Mouse (Mus musculus): ENCODE measurements at regions not wholly inside any gene's neighbourhood (a gene's known extent, or its start where the extent isn't known, plus 50 kb on each side); places are given as distances from the start of the nearest gene placed in this dataset.

DNA sequence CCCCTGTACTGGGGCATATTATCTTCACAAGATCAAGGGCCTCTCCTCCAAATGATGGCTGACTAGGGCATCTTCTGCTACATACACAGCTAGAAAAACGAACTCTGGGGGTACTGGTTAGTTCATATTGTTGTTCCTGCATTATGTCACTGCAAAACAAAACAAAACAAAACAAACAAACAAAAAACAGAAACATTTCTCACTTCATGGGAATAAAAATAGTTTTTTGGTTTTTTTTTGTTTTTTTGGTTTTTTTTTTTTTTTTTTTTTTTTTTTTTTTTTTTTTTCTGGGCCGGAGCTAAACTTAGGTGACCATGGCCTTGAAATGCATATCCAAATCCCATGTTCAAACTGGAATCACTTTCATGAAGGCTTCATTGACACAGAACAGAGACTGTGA is 1184.4 kb downstream of the Efna5 start:
- 88% methylated on average over 2 of the region's 2 CpGs for WGBS
- ATAC-seq (replicated peaks): no peak
- H3K4me1 ChIP-seq: no peaks in the 10 kb centered on the region

DNA sequence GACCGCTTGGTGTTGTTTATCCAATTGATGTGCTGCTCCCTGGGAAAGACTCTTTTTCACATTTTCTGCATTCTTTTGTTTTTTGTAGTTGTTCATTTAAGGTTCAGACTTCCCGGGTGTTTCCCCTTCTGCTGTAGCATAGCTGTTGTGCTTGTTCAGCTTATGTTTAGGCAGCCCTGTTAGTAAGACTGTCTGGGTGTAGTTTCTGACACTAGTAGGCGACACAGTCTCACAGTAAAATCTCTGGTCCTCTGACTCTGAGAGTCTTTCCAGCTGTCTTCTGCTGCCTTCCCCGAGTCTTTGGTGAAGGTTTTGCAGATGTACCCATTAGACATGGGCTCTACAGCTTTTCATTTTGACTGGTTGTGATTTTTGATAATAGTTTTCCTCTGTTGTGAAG is 1194.8 kb downstream of the Efna5 start:
- no peaks in the 10 kb centered on the region for H3K4me1 ChIP-seq
- no peaks in the 10 kb centered on the region for H3K27me3 ChIP-seq (replicated peaks)
- no peak overlapping the region for H3K27ac ChIP-seq
- H3K4me2 ChIP-seq: no peak overlapping the region
- ATAC-seq (replicated peaks): no peak
- H3K9me3 ChIP-seq: no peaks in the 10 kb centered on the region
- no peak overlapping the region for H3K9ac ChIP-seq
- no peak overlapping the region for H3K4me3 ChIP-seq
- WGBS: 69% methylated on average over 4 of the region's 4 CpGs
- H3K36me3 ChIP-seq (replicated peaks): no peaks in the 10 kb centered on the region

More for the DNA sequence above, 1184.4 kb downstream of the Efna5 start:
- no peak overlapping the region for H3K4me2 ChIP-seq
- H3K36me3 ChIP-seq (replicated peaks): no peaks in the 10 kb centered on the region
- no peak overlapping the region for H3K27ac ChIP-seq
- H3K4me3 ChIP-seq: no peak overlapping the region
- no peaks in the 10 kb centered on the region for H3K9me3 ChIP-seq
- no peaks in the 10 kb centered on the region for H3K27me3 ChIP-seq (replicated peaks)
- H3K9ac ChIP-seq: no peak overlapping the region

DNA sequence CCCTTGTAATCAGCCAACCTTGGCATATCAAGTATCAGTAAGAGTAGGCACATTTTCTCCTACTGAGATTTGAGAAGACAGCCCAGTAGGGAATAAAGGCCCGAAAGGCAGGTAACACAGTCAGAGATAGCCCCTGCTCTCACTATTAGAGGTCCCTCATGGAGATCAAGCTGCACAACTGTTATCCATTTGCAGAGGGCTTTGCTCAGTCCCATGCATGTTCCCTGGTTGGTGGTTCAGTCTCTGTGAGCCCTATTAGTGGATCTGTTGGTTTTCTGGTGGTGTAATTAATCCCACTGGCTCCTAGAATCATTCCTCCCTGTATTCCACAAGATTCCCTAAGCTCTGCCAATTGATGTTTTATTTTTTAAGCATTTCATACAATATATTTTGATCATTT is 1196.6 kb downstream of the Efna5 start:
- H3K4me3 ChIP-seq: no peak overlapping the region
- H3K4me2 ChIP-seq: no peak overlapping the region
- WGBS: 79% methylated on average over 1 of the region's 1 CpGs
- H3K9me3 ChIP-seq: no peaks in the 10 kb centered on the region
- no peak for ATAC-seq (replicated peaks)
- H3K36me3 ChIP-seq (replicated peaks): no peaks in the 10 kb centered on the region
- H3K27ac ChIP-seq: no peak overlapping the region
- H3K9ac ChIP-seq: no peak overlapping the region
- no peaks in the 10 kb centered on the region for H3K4me1 ChIP-seq
- no peaks in the 10 kb centered on the region for H3K27me3 ChIP-seq (replicated peaks)

DNA sequence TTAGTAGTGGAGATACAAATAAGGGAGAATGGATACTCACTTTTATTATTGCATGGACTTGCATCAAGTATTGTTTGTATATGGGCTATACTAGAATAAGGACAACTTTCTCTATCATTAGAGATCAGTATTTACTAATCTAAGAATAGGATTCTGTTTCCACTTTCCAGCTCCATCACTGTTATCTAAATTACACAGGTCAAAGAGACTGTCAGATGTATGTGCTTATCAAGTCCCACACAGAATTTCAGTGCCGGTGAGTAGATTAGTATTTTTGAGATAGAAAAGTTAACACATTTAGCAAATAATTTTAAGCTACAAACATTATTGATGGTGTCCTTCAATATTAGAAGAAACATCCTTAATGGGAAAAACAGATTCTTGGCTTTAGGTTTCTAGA is 1210.5 kb downstream of the Efna5 start:
- H3K27ac ChIP-seq: no peak overlapping the region
- no peaks in the 10 kb centered on the region for H3K27me3 ChIP-seq (replicated peaks)
- no peak overlapping the region for H3K4me2 ChIP-seq
- no peaks in the 10 kb centered on the region for H3K9me3 ChIP-seq
- H3K36me3 ChIP-seq (replicated peaks): no peaks in the 10 kb centered on the region
- no peak for ATAC-seq (replicated peaks)
- no peak overlapping the region for H3K9ac ChIP-seq
- WGBS: 89% methylated on average over 1 of the region's 1 CpGs
- no peak overlapping the region for H3K4me3 ChIP-seq
- no peaks in the 10 kb centered on the region for H3K4me1 ChIP-seq

DNA sequence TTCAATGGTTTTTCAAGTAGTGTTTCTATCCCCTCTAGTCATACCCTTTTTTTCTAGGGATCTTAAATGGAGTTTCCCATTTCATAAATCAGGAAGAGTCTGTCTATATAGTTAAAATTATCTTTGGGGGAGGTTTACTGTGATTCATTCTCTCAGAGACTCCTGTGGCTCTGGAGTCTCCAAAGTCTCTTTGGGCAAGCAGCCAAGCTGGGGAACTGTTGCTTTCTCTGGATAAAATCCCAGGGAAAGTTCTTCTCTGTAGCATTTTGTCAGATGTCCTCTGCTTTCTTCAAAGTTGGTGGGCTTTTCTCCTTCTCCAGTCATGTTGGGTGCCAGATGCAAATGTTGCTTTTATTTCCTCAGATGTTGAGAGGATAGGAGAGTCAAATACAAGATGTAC is 1213.7 kb downstream of the Efna5 start:
- Histone ChIP-seq H3K36me3 (replicated peaks) (no peaks in the 10 kb centered on the region), H3K9me3 (no peaks in the 10 kb centered on the region), H3K4me2 (no peak overlapping the region), H3K27ac (no peak overlapping the region), H3K9ac (no peak overlapping the region), H3K4me3 (no peak overlapping the region), H3K27me3 (replicated peaks) (no peaks in the 10 kb centered on the region), H3K4me1 (no peaks in the 10 kb centered on the region)
- no peak for ATAC-seq (replicated peaks)

DNA sequence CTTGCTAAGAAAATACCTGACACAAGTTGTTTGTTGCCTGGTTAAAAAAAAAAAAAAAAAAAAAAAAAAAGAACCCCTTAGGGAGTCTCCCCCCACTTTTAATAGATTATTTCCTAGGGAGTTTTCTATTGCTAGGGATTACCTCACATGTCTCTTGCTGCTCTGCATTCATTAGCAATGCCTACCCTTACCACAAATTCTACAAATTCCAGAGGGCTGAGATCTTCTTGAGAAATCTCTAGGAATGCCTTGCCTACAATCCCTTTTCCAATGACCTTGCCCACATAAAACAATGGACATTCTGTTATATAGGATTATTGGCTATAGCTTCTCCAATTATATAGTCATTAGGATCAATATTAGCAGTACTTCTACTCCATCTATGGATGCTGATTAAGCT is 1216.2 kb downstream of the Efna5 start:
- Histone ChIP-seq H3K36me3 (replicated peaks) (no peaks in the 10 kb centered on the region), H3K4me3 (no peak overlapping the region), H3K4me1 (no peaks in the 10 kb centered on the region), H3K27me3 (replicated peaks) (no peaks in the 10 kb centered on the region), H3K4me2 (no peak overlapping the region), H3K9me3 (no peaks in the 10 kb centered on the region; the same call in 1 of the 2 replicates), H3K27ac (no peak overlapping the region), H3K9ac (no peak overlapping the region)
- no peak for ATAC-seq (replicated peaks)

DNA sequence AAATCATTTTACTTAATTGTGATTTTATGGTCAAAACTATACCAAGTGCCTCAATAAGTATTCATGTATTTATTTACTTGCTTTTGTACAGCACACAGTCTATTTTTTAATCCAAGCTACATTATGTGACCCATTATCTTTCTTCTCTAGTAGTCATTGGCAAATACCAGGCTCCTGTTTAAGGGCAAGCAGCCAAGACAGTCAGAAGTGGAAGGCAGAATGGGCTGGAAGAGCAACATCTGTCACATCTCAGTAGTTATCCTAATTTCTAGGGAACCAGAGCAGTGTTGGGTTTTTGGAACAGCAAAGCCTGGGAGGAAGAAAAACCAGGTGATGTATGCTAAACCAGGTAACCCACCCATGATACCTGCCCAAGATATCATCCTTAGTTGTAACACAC is 1233.5 kb downstream of the Efna5 start:
- no peak overlapping the region for H3K4me3 ChIP-seq
- H3K4me1 ChIP-seq: no peaks in the 10 kb centered on the region
- H3K27ac ChIP-seq: no peak overlapping the region
- H3K9me3 ChIP-seq: no peaks in the 10 kb centered on the region
- H3K9ac ChIP-seq: no peak overlapping the region
- no peak for ATAC-seq (replicated peaks)
- no peak overlapping the region for H3K4me2 ChIP-seq
- no peaks in the 10 kb centered on the region for H3K27me3 ChIP-seq (replicated peaks)
- H3K36me3 ChIP-seq (replicated peaks): no peaks in the 10 kb centered on the region

DNA sequence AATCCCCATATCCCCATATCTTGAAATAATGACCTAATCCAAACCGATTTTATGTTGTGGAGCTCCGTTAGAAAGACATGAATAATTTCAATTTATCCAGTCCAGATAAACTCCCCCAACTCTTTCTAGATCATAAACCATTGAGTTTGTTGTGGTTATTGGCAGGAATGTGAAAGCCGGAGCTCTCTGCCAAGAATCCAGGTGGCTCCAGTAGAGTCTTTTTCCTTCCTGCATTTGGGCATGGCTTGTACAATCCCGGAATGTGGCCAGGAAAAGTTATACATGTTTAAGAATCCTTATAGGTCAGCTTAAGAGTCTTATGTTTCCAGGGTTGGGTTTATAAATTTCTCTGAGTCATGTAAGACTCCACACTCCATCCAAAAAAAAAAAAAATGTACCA is 1272.8 kb downstream of the Efna5 start:
- ATAC-seq (replicated peaks): no peak
- H3K36me3 ChIP-seq (replicated peaks): no peaks in the 10 kb centered on the region
- H3K4me1 ChIP-seq: no peaks in the 10 kb centered on the region
- H3K4me3 ChIP-seq: no peak overlapping the region
- H3K9ac ChIP-seq: no peak overlapping the region
- no peak overlapping the region for H3K4me2 ChIP-seq
- no peak overlapping the region for H3K27ac ChIP-seq
- WGBS: 90% methylated on average over 4 of the region's 4 CpGs
- no peaks in the 10 kb centered on the region for H3K27me3 ChIP-seq (replicated peaks)
- no peaks in the 10 kb centered on the region for H3K9me3 ChIP-seq

DNA sequence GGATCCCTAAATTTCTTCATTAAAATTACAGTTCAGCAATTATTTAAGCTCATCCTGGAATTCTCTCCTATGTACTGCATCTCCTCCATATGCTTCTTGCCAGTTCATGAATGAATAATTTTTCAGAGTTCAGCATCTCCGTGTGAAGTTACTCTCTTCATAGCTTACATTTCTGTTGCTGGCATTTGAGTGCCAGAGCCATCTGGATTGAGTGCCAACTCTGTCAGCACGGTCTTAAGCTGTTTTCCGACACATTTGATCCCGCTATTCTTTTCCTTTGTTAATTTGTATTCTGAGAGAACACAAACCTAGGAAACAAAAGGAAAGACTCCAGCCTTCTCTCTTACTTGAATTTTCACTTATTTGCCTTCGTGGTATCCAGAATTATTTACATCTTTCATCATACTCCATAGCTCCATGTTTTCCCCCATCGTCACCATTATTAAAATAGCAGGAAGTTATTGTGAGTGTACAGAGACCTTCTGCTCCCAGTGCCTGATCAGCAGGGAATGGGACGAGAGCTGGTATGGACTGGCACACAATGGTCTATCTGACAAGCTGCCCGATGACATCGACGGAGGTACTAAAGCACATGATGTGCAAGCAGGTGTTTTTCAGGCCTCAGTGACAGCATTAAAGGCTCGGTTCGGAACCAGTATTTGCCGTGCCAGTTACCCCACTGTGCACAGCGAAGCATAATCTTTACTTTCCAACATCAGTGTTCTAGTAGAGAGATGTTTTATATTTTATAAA is 1274.2 kb downstream of the Efna5 start:
- Histone ChIP-seq H3K4me1 (no peaks in the 10 kb centered on the region), H3K4me3 (no peak overlapping the region), H3K27ac (no peak overlapping the region), H3K36me3 (replicated peaks) (no peaks in the 10 kb centered on the region), H3K9ac (no peak overlapping the region), H3K4me2 (peak overlapping the region; percentile 2; the same call in 1 of the 2 replicates), H3K9me3 (no peaks in the 10 kb centered on the region), H3K27me3 (replicated peaks) (no peaks in the 10 kb centered on the region)
- 53% methylated on average over 14 of the region's 14 CpGs for WGBS
- no peak for ATAC-seq (replicated peaks)

DNA sequence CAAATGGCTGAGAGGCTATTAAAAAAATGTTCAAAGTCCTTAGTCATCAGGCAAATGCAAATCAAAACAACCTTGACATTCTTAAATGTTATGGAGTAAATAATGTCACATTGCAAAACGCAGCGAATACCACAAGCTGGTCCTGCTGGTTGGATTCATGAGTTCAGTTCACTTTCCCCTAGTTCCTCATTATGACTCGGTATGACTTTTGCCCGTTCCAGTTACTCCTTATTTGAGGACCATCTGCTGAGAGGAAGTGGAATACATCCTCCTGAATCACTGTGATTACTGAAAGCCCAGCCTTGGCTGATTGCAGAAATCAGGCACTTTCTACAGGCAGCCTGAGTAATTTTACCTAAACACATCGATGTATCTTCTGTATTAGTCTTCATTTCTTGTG is 1276.9 kb downstream of the Efna5 start:
- Histone ChIP-seq H3K27me3 (replicated peaks) (no peaks in the 10 kb centered on the region), H3K9me3 (no peaks in the 10 kb centered on the region), H3K4me2 (no peak overlapping the region), H3K9ac (no peak overlapping the region), H3K27ac (no peak overlapping the region), H3K4me1 (no peaks in the 10 kb centered on the region), H3K36me3 (replicated peaks) (no peaks in the 10 kb centered on the region), H3K4me3 (no peak overlapping the region)
- no peak for ATAC-seq (replicated peaks)
- 90% methylated on average over 5 of the region's 5 CpGs for WGBS

DNA sequence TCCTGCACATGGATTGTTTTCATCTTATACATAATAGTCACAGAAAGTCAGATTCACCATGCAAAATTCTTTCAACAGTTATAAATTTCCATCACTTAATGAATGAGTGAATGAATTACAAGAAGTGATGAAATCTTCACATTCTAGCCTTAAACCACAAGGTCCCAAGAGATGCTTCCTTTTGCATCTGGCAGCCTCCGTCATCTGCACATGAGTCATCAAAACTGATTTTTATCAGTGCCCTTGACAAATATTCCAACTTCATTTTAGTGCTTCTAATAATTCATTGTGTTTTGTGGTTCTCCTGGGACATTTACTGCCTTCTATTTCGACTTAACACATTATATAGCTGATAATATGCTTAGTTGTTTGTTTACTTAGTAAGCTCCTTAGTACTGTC is 1291.9 kb downstream of the Efna5 start:
- WGBS: 73% methylated on average over 2 of the region's 2 CpGs
- no peaks in the 10 kb centered on the region for H3K36me3 ChIP-seq (replicated peaks)

DNA sequence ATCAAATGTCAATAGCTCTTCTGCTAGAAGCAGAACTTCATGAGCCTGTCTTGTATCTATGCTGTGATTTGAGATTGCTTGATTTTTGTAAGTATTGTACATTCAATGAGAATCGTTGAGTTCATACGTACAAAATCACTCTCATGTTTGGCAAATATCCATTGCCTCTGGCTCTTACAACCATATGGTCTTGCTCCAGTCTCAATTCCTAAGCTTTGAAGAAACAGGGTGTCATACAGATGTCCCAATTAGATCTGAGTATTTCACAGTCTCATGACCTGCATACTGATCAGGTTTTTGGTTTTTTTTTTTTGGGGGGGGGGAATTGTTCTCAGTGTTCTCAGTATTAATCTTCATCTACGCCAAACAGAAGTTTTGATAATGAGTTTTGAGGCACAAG is 1302.2 kb downstream of the Efna5 start:
- H3K9ac ChIP-seq: no peak overlapping the region

More for the DNA sequence above, 1291.9 kb downstream of the Efna5 start:
- Histone ChIP-seq H3K27ac (no peak overlapping the region), H3K4me3 (no peak overlapping the region), H3K27me3 (replicated peaks) (no peaks in the 10 kb centered on the region), H3K9me3 (peaks cover 3% of the 10 kb centered on the region; the same call in 1 of the 2 replicates), H3K9ac (no peak overlapping the region), H3K4me1 (no peaks in the 10 kb centered on the region), H3K4me2 (no peak overlapping the region)
- ATAC-seq (replicated peaks): no peak

DNA sequence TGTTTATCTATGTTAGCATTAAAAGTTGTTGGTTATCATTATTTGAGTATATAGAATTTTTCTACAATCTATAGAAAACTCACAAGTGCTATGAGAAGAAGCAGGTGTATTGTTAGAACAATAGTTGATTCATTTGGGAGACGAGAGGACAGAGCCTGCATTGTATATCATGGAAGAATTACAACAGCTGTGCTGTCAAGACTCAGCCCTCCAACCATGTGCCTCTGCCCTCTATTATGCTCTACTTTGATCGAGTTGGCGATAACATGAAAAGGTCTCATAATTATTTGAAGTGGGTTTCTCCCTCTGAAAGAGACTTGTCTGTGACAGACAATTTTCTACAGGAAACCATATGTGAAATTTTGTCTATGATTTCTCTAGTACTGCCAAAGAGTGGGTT is 1310.2 kb downstream of the Efna5 start:
- no peak overlapping the region for H3K4me2 ChIP-seq
- 45% methylated on average over 3 of the region's 3 CpGs for WGBS
- no peak overlapping the region for H3K9ac ChIP-seq
- H3K27ac ChIP-seq: no peak overlapping the region
- no peaks in the 10 kb centered on the region for H3K4me1 ChIP-seq
- H3K27me3 ChIP-seq (replicated peaks): no peaks in the 10 kb centered on the region
- H3K36me3 ChIP-seq (replicated peaks): no peaks in the 10 kb centered on the region
- ATAC-seq (replicated peaks): no peak
- H3K4me3 ChIP-seq: no peak overlapping the region
- H3K9me3 ChIP-seq: no peaks in the 10 kb centered on the region

More for the DNA sequence above, 1302.2 kb downstream of the Efna5 start:
- H3K4me2 ChIP-seq: no peak overlapping the region
- H3K4me3 ChIP-seq: no peak overlapping the region
- H3K4me1 ChIP-seq: no peaks in the 10 kb centered on the region
- no peak overlapping the region for H3K27ac ChIP-seq
- no peaks in the 10 kb centered on the region for H3K27me3 ChIP-seq (replicated peaks)
- WGBS: 89% methylated on average over 3 of the region's 3 CpGs
- ATAC-seq (replicated peaks): no peak
- no peaks in the 10 kb centered on the region for H3K9me3 ChIP-seq
- H3K36me3 ChIP-seq (replicated peaks): no peaks in the 10 kb centered on the region
